Mouse (Mus musculus): ENCODE data around the gene Tex19.2. TPM values are rescaled to one million over a fixed set of nuclear protein-coding genes. Genes with fewer than 3 reads are reported as not detected.
A peak's percentile ranks its signal among the peaks of the same experiment; 100 is the strongest.

Gene Tex19.2
- polyA plus RNA-seq, 1 experiment = not detected

GRCm38 (mm10) chr11:121123438-121123837 is 5.0 kb upstream of the Tex19.2 start:
- Histone ChIP-seq H3K27me3 (ENCODE audit: control insufficient read depth, insufficient read depth, low read length) (no peaks in the 10 kb centered on the region), H3K4me1 (ENCODE audit: control insufficient read depth, insufficient read depth, low read length) (no peaks in the 10 kb centered on the region), H3K27ac (ENCODE audit: insufficient read depth, low read length) (no peak overlapping the region), H3K4me3 (replicated peaks; ENCODE audit: insufficient read depth, low read depth, low read length) (no peak overlapping the region)
- WGBS = 47% methylated on average over 4 of the region's 4 CpGs
- TF ChIP-seq CTCF (IDR thresholded peaks at IDR 0.05; ENCODE audit: borderline replicate concordance, insufficient read depth, low read depth, low read length) = no peak
- TF ChIP-seq POLR2A (IDR thresholded peaks at IDR 0.05; ENCODE audit: borderline replicate concordance, insufficient read depth, low read length) = no peak
- DNase-seq = no peak

- Histone ChIP-seq H3K27me3 (ENCODE audit: control insufficient read depth, insufficient read depth, low read length) (no peaks in the 10 kb centered on the region), H3K4me1 (ENCODE audit: control insufficient read depth, insufficient read depth, low read length) (no peaks in the 10 kb centered on the region), H3K4me3 (replicated peaks; ENCODE audit: insufficient read depth, low read depth, low read length) (no peak overlapping the region), H3K27ac (ENCODE audit: insufficient read depth, low read length) (no peak overlapping the region)
- TF ChIP-seq POLR2A (IDR thresholded peaks at IDR 0.05; ENCODE audit: borderline replicate concordance, insufficient read depth, low read length) (no peak), CTCF (IDR thresholded peaks at IDR 0.05; ENCODE audit: borderline replicate concordance, insufficient read depth, low read depth, low read length) (no peak)
- no peak for DNase-seq
- 84% methylated on average over 2 of the region's 2 CpGs for WGBS
These were observed 3.7 kb upstream of the Tex19.2 start for GRCm38 (mm10) chr11:121122024-121122670.

GRCm38 (mm10) chr11:121121151-121121550 is 2.7 kb upstream of the Tex19.2 start:
- no peak for DNase-seq
- Histone ChIP-seq H3K4me1 (ENCODE audit: control insufficient read depth, insufficient read depth, low read length) (no peaks in the 10 kb centered on the region), H3K27ac (ENCODE audit: insufficient read depth, low read length) (no peak overlapping the region), H3K27me3 (ENCODE audit: control insufficient read depth, insufficient read depth, low read length) (no peaks in the 10 kb centered on the region), H3K4me3 (replicated peaks; ENCODE audit: insufficient read depth, low read depth, low read length) (no peak overlapping the region)
- 75% methylated on average over 3 of the region's 3 CpGs for WGBS
- no peak for TF ChIP-seq CTCF (IDR thresholded peaks at IDR 0.05; ENCODE audit: borderline replicate concordance, insufficient read depth, low read depth, low read length)
- TF ChIP-seq POLR2A (IDR thresholded peaks at IDR 0.05; ENCODE audit: borderline replicate concordance, insufficient read depth, low read length) = no peak

- TF ChIP-seq CTCF (IDR thresholded peaks at IDR 0.05; ENCODE audit: borderline replicate concordance, insufficient read depth, low read depth, low read length) = no peak
- no peak for TF ChIP-seq POLR2A (IDR thresholded peaks at IDR 0.05; ENCODE audit: borderline replicate concordance, insufficient read depth, low read length)
- Histone ChIP-seq H3K27me3 (ENCODE audit: control insufficient read depth, insufficient read depth, low read length) (no peaks in the 10 kb centered on the region), H3K4me3 (replicated peaks; ENCODE audit: insufficient read depth, low read depth, low read length) (no peak overlapping the region), H3K27ac (ENCODE audit: insufficient read depth, low read length) (no peak overlapping the region), H3K4me1 (ENCODE audit: control insufficient read depth, insufficient read depth, low read length) (no peaks in the 10 kb centered on the region)
- DNase-seq = no peak
- 93% methylated on average over 18 of the region's 18 CpGs for WGBS
These were observed 371 bp downstream of the Tex19.2 start for GRCm38 (mm10) chr11:121118106-121118505.

GRCm38 (mm10) chr11:121112091-121112775 is 6.2 kb downstream of the Tex19.2 start:
- Histone ChIP-seq H3K4me1 (ENCODE audit: control insufficient read depth, insufficient read depth, low read length) (peaks cover 14% of the 10 kb centered on the region), H3K4me3 (replicated peaks; ENCODE audit: insufficient read depth, low read depth, low read length) (no peak overlapping the region), H3K27ac (ENCODE audit: insufficient read depth, low read length) (no peak overlapping the region), H3K27me3 (ENCODE audit: control insufficient read depth, insufficient read depth, low read length) (no peaks in the 10 kb centered on the region)
- 8% methylated on average over 5 of the region's 5 CpGs for WGBS
- DNase-seq = peak; percentile 71 to 78
- no peak for TF ChIP-seq CTCF (IDR thresholded peaks at IDR 0.05; ENCODE audit: borderline replicate concordance, insufficient read depth, low read depth, low read length)

- TF ChIP-seq CTCF (IDR thresholded peaks at IDR 0.05; ENCODE audit: borderline replicate concordance, insufficient read depth, low read depth, low read length) (no peak), POLR2A (IDR thresholded peaks at IDR 0.05; ENCODE audit: borderline replicate concordance, insufficient read depth, low read length) (no peak)
- Histone ChIP-seq H3K27ac (ENCODE audit: insufficient read depth, low read length) (no peak overlapping the region), H3K4me1 (ENCODE audit: control insufficient read depth, insufficient read depth, low read length) (peaks cover 14% of the 10 kb centered on the region), H3K4me3 (replicated peaks; ENCODE audit: insufficient read depth, low read depth, low read length) (no peak overlapping the region), H3K27me3 (ENCODE audit: control insufficient read depth, insufficient read depth, low read length) (no peaks in the 10 kb centered on the region)
- WGBS = 11% methylated on average over 1 of the region's 1 CpGs
- DNase-seq = no peak
These were observed 6.9 kb downstream of the Tex19.2 start for GRCm38 (mm10) chr11:121111601-121112000.

GRCm38 (mm10) chr11:121111051-121111450 is 7.4 kb downstream of the Tex19.2 start:
- Histone ChIP-seq H3K27ac (ENCODE audit: insufficient read depth, low read length) (no peak overlapping the region), H3K4me3 (replicated peaks; ENCODE audit: insufficient read depth, low read depth, low read length) (no peak overlapping the region), H3K27me3 (ENCODE audit: control insufficient read depth, insufficient read depth, low read length) (no peaks in the 10 kb centered on the region), H3K4me1 (ENCODE audit: control insufficient read depth, insufficient read depth, low read length) (peaks cover 14% of the 10 kb centered on the region)
- DNase-seq = no peak
- WGBS = 75% methylated on average over 3 of the region's 3 CpGs
- TF ChIP-seq POLR2A (IDR thresholded peaks at IDR 0.05; ENCODE audit: borderline replicate concordance, insufficient read depth, low read length) (no peak), CTCF (IDR thresholded peaks at IDR 0.05; ENCODE audit: borderline replicate concordance, insufficient read depth, low read depth, low read length) (no peak)

GRCm38 (mm10) chr11:121109986-121110385 is 8.5 kb downstream of the Tex19.2 start:
- TF ChIP-seq CTCF (IDR thresholded peaks at IDR 0.05; ENCODE audit: borderline replicate concordance, insufficient read depth, low read depth, low read length) (no peak), POLR2A (IDR thresholded peaks at IDR 0.05; ENCODE audit: borderline replicate concordance, insufficient read depth, low read length) (no peak)
- Histone ChIP-seq H3K4me3 (replicated peaks; ENCODE audit: insufficient read depth, low read depth, low read length) (no peak overlapping the region), H3K27me3 (ENCODE audit: control insufficient read depth, insufficient read depth, low read length) (no peaks in the 10 kb centered on the region), H3K27ac (ENCODE audit: insufficient read depth, low read length) (no peak overlapping the region), H3K4me1 (ENCODE audit: control insufficient read depth, insufficient read depth, low read length) (peaks cover 14% of the 10 kb centered on the region)
- WGBS = 7% methylated on average over 2 of the region's 2 CpGs
- peak; percentile 23 to 37 for DNase-seq
